Mouse (Mus musculus) MEL (cell line): Measurements from ENCODE around the gene Ccl26. TPM values are rescaled to one million over a fixed set of nuclear protein-coding genes. Genes with fewer than 3 reads are reported as not detected.

Experiments
- DNase-seq: peaks from one replicate; pipeline ENCODE4 v3.0.0; 2011; ENCODE audit warnings: low read depth, low spot score
- H3K27ac ChIP-seq: 2 replicates; pipeline ENCODE4 v1.5.1; 2012; ENCODE audit warnings: low read depth, mild to moderate bottlenecking, control low read depth, low read length, moderate library complexity; ENCODE audit not compliant: control insufficient read depth
- H3K27me3 ChIP-seq, 2 experiments: fragments of 150-350 bp in 1 of 2; sonication (generic) in 1 of 2; 2 replicates each; pipeline ENCODE4 v1.6.1; 2012; ENCODE audit warnings: low read length in 2 of 2, mild to moderate bottlenecking in 2 of 2, improper control_type of control experiment in 1 of 2, moderate library complexity in 1 of 2; ENCODE audit not compliant: insufficient read depth in 2 of 2, control insufficient read depth in 1 of 2
- H3K36me3 ChIP-seq, 2 experiments: 2 replicates each; pipeline ENCODE4 v1.6.1; 2012 to 2014; ENCODE audit warnings: low read length in 2 of 2, improper control_type of control experiment in 1 of 2, inconsistent platforms in 1 of 2, mild to moderate bottlenecking in 1 of 2; ENCODE audit not compliant: insufficient read depth in 2 of 2, control insufficient read depth in 1 of 2
- H3K4me1 ChIP-seq, 2 experiments: fragments of 150-350 bp in 1 of 2; sonication (generic) in 1 of 2; 2 replicates each; pipeline ENCODE4 v1.6.1; 2012; ENCODE audit warnings: low read length in 2 of 2, improper control_type of control experiment in 1 of 2, mild to moderate bottlenecking in 1 of 2; ENCODE audit not compliant: insufficient read depth in 2 of 2, control insufficient read depth in 1 of 2
- H3K4me3 ChIP-seq, 2 experiments: fragments of 150-350 bp in 1 of 2; sonication (generic) in 1 of 2; 2 replicates each; pipeline ENCODE4 v1.5.1; 2012; ENCODE audit warnings: low read depth in 2 of 2, low read length in 2 of 2, mild to moderate bottlenecking in 2 of 2, moderate library complexity in 2 of 2, control low read depth in 1 of 2, improper control_type of control experiment in 1 of 2; ENCODE audit not compliant: control insufficient read depth in 1 of 2, insufficient read depth in 1 of 2
- H3K79me2 ChIP-seq: 2 replicates; pipeline ENCODE4 v1.6.1; 2012; ENCODE audit warnings: mild to moderate bottlenecking, low read length, moderate library complexity; ENCODE audit not compliant: control insufficient read depth, poor library complexity, insufficient read depth
- H3K9ac ChIP-seq: 2 replicates; pipeline ENCODE4 v1.6.1; 2012; ENCODE audit warnings: low read depth, mild to moderate bottlenecking, control low read depth, low read length, moderate library complexity; ENCODE audit not compliant: control insufficient read depth, poor library complexity, severe bottlenecking
- H3K9me3 ChIP-seq: fragments of 150-350 bp; sonication (generic); replicated peaks from 2 replicates; pipeline ENCODE4 v1.6.1; 2012; ENCODE audit warnings: mild to moderate bottlenecking, low read length, improper control_type of control experiment, moderate library complexity; ENCODE audit not compliant: insufficient read depth
- BHLHE40 ChIP-seq: IDR thresholded peaks from 2 replicates; pipeline ENCODE4 v1.6.1; 2012; ENCODE audit warnings: low read depth, mild to moderate bottlenecking, inconsistent platforms, low read length, improper control_type of control experiment, borderline replicate concordance
- CHD2 ChIP-seq: IDR thresholded peaks from 2 replicates; pipeline ENCODE4 v1.6.1; 2011; ENCODE audit warnings: low read length, improper control_type of control experiment
- E2F4 ChIP-seq: IDR thresholded peaks from 2 replicates; pipeline ENCODE4 v1.6.1; 2011; ENCODE audit warnings: low read depth, low read length, improper control_type of control experiment, borderline replicate concordance
- ELF1 ChIP-seq: IDR thresholded peaks from 2 replicates; pipeline ENCODE4 v1.6.1; 2014; ENCODE audit warnings: low read depth, mild to moderate bottlenecking, inconsistent platforms, low read length, improper control_type of control experiment, moderate library complexity
- GABPA ChIP-seq: IDR thresholded peaks from 2 replicates; pipeline ENCODE4 v1.6.1; 2012; ENCODE audit warnings: low read depth, mild to moderate bottlenecking, inconsistent platforms, low read length, improper control_type of control experiment, moderate library complexity
- GATA1 ChIP-seq: IDR thresholded peaks from 2 replicates; pipeline ENCODE4 v1.6.1; 2011; ENCODE audit warnings: low read depth, low read length, improper control_type of control experiment
- HCFC1 ChIP-seq: IDR thresholded peaks from 2 replicates; pipeline ENCODE4 v1.6.1; 2012; ENCODE audit warnings: low read depth, mild to moderate bottlenecking, inconsistent platforms, low read length, improper control_type of control experiment, moderate library complexity
- KAT2A ChIP-seq: conservative IDR thresholded peaks from 2 replicates; pipeline ENCODE4 v1.6.1; 2012; ENCODE audit warnings: low read depth, low read length, improper control_type of control experiment, inconsistent platforms
- MAZ ChIP-seq: IDR thresholded peaks from 2 replicates; pipeline ENCODE4 v1.6.1; 2012; ENCODE audit warnings: low read depth, mild to moderate bottlenecking, inconsistent platforms, low read length, improper control_type of control experiment
- MEF2A ChIP-seq: IDR thresholded peaks from 2 replicates; pipeline ENCODE4 v1.6.1; 2014; ENCODE audit warnings: low read depth, mild to moderate bottlenecking, inconsistent platforms, low read length, improper control_type of control experiment; ENCODE audit not compliant: poor library complexity, insufficient replicate concordance, severe bottlenecking; ENCODE audit errors: extremely low read depth
- MYB ChIP-seq: IDR thresholded peaks from 2 replicates; pipeline ENCODE4 v1.6.1; 2011; ENCODE audit warnings: mild to moderate bottlenecking, low read depth, low read length, improper control_type of control experiment
- MYC ChIP-seq: IDR thresholded peaks from 2 replicates; pipeline ENCODE4 v1.6.1; 2011; ENCODE audit warnings: low read depth, mild to moderate bottlenecking, low read length, improper control_type of control experiment, moderate library complexity
- POLR2AphosphoS2 ChIP-seq: IDR thresholded peaks from 2 replicates; pipeline ENCODE4 v1.6.1; 2011; ENCODE audit warnings: low read length, improper control_type of control experiment
- RAD21 ChIP-seq: IDR thresholded peaks from 2 replicates; pipeline ENCODE4 v1.6.1; 2011; ENCODE audit warnings: mild to moderate bottlenecking, low read depth, low read length, improper control_type of control experiment
- RCOR1 ChIP-seq: IDR thresholded peaks from 2 replicates; pipeline ENCODE4 v1.6.1; 2012; ENCODE audit warnings: low read depth, mild to moderate bottlenecking, inconsistent platforms, low read length, improper control_type of control experiment
- TBP ChIP-seq: IDR thresholded peaks from 2 replicates; pipeline ENCODE4 v1.8.0; 2011; ENCODE audit warnings: low read depth, low read length, improper control_type of control experiment
- UBTF ChIP-seq: IDR thresholded peaks from 2 replicates; pipeline ENCODE4 v1.6.1; 2012; ENCODE audit warnings: low read depth, mild to moderate bottlenecking, inconsistent platforms, low read length, improper control_type of control experiment, moderate library complexity, borderline replicate concordance; ENCODE audit not compliant: insufficient read depth
- USF2 ChIP-seq, 2 experiments: IDR thresholded peaks; 2 replicates each; pipeline ENCODE4 v1.6.1; 2011 to 2012; ENCODE audit warnings: improper control_type of control experiment in 2 of 2, low read length in 2 of 2, borderline replicate concordance in 1 of 2, inconsistent platforms in 1 of 2, low read depth in 1 of 2, mild to moderate bottlenecking in 1 of 2; ENCODE audit not compliant: insufficient read depth in 1 of 2
- ZKSCAN1 ChIP-seq: IDR thresholded peaks from 2 replicates; pipeline ENCODE4 v1.6.1; 2012; ENCODE audit warnings: low read depth, mild to moderate bottlenecking, inconsistent platforms, low read length, improper control_type of control experiment, moderate library complexity
- polyA plus RNA-seq, 2 experiments: library from polyadenylated mRNA; stranded (reverse) in 1 of 2; unstranded in 1 of 2; fragments of >175 nt in 1 of 2; fragments of >200 nt in 1 of 2; gene quantifications; 2 replicates each; pipeline versions ENCODE4 v1.2.1 to v1.2.4; 2012; ENCODE audit warnings: low replicate concordance in 2 of 2, low read depth in 1 of 2; ENCODE audit not compliant: insufficient read length in 2 of 2, insufficient read depth in 1 of 2, missing spikeins in 1 of 2
- total RNA-seq: library from RNA; depleted of rRNA; stranded (reverse); fragments of 300-350 nt; gene quantifications from 2 replicates; pipeline ENCODE4 v1.2.3, GENCODE M21; 2012

The Ccl26 gene
- total and polyA plus RNA-seq, 3 experiments: not detected

- H3K27me3 ChIP-seq: peaks cover 5 to 6% of the 10 kb centered on the region in 2 experiments
- no peaks in the 10 kb centered on the region for H3K36me3 ChIP-seq
- no peak overlapping the region for H3K9ac ChIP-seq
- no peak overlapping the region for H3K27ac ChIP-seq
- H3K79me2 ChIP-seq: no peaks in the 10 kb centered on the region
- no peak overlapping the region for H3K4me3 ChIP-seq
- DNase-seq: no peak
- no peaks in the 10 kb centered on the region for H3K9me3 ChIP-seq
- TF ChIP-seq MYB (no peak), GATA1 (no peak), RCOR1 (no peak), ELF1 (no peak), E2F4 (no peak)
- no peaks in the 10 kb centered on the region for H3K4me1 ChIP-seq
These were observed 6.3 kb downstream of the Ccl26 start for GRCm38 (mm10) chr5:135557051-135557450.

- no peak for DNase-seq
- TF ChIP-seq USF2 (IDR thresholded peaks at IDR 0.05; ENCODE audit: borderline replicate concordance in 1 of 2, insufficient read depth in 1 of 2, low read depth in 1 of 2, low read length in 2 of 2) (no peak), ELF1 (no peak), HCFC1 (no peak), MYC (no peak), KAT2A (no peak), BHLHE40 (no peak), RAD21 (no peak), TBP (no peak), MAZ (no peak), GABPA (no peak), CHD2 (no peak), MEF2A (no peak), POLR2AphosphoS2 (no peak), ZKSCAN1 (no peak), UBTF (no peak)
- TF ChIP-seq, all 39 proteins: peak for 0
- Histone ChIP-seq H3K27ac (no peak overlapping the region), H3K4me3 (no peak overlapping the region), H3K36me3 (no peaks in the 10 kb centered on the region), H3K9ac (no peak overlapping the region), H3K4me1 (no peaks in the 10 kb centered on the region), H3K9me3 (no peaks in the 10 kb centered on the region), H3K79me2 (no peaks in the 10 kb centered on the region), H3K27me3 (peaks cover 6 to 7% of the 10 kb centered on the region in 2 experiments)
These were observed 7.1 kb downstream of the Ccl26 start for GRCm38 (mm10) chr5:135556259-135556658.
